Mouse (Mus musculus): ENCODE results near the gene Bag6.
A peak's percentile ranks its signal among the peaks of the same experiment; 100 is the strongest.

Gene Bag6

DNA sequence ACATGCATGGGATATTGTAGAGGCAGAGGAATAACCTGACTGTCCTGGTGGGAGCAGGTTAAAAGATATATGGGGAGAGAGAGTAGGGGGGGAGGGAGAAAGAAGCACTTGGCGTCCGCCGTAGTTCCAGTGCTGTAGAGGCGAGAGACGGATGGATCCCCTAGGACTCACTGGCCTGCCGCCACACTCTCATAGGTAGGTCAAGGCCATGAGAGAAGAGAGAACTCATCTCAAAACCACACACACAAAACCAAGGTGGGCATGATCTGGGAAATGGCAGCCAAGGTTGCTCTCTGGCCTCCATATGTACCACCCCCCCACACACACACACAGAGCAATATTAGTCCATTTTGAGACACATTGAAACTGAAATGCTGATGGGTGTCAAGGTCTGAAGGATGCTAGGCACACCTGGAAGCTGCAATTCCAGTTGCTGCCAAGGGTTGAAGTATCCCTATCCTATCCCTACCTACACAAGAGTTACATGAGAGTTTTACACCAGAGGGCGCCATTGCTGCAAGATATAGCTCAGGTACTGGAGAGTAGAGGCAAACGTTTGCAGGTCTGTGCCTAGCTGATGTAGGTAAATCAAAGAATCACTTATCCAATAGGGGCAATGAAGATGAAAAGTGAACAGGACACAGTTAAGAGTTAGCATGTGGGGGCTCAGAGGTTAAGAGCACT, 31.5 kb downstream of the Bag6 start:
- peak; percentile 52 for DNase-seq (ENCODE audit: low spot score)

DNA sequence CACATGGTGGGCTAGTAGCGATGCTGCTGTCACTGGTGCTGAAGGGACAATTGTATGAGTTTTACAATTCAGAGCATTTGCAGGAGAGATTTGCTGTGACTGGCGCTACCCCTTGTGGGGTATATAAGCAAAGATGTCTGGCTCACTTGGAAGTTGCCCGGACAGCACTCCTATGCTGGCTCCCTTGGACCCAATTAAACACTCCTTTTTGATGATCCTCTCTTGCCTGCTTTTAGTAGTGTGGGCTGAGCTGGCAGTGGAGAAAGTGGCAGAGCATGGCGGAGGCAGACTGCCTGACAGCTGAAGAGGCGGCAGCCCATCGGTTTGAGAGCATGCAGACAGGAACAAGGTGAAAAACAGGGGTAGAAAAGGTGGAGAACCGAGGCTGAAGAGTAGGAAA, 32.8 kb downstream of the Bag6 start:
- no peak for DNase-seq (ENCODE audit: low spot score)

DNA sequence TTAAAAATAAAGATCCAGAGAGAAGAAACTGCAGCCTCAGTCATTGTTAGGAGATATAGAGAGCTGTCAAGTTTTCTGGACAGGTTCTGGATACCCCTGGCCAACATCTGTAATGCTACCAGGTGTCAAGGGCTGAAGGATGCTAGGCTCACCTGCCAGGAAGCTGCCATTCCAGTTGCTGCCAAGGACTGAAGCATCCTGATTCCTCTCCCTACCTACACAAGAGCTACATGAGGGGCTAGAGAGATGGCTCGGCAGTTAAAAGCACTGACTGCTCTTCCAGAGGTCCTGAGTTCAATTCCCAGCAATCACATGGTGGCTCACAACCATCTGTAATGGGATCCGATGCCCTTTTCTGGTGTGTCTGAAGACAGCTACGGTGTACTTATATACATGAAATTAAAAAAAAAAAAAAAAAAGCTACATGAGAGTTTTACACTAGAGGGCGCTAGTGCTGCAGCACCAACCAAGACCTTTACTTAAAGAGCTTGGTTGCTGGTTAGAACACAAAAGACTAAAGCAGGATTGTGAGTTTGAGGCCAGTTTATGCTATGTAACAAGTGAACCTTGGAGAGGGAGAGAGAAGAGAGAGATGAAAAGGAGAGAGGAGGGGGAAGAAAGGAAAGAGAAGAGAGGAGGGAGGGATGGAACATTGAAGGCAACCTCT, 33.7 kb downstream of the Bag6 start:
- DNase-seq (ENCODE audit: low spot score) = no peak

DNA sequence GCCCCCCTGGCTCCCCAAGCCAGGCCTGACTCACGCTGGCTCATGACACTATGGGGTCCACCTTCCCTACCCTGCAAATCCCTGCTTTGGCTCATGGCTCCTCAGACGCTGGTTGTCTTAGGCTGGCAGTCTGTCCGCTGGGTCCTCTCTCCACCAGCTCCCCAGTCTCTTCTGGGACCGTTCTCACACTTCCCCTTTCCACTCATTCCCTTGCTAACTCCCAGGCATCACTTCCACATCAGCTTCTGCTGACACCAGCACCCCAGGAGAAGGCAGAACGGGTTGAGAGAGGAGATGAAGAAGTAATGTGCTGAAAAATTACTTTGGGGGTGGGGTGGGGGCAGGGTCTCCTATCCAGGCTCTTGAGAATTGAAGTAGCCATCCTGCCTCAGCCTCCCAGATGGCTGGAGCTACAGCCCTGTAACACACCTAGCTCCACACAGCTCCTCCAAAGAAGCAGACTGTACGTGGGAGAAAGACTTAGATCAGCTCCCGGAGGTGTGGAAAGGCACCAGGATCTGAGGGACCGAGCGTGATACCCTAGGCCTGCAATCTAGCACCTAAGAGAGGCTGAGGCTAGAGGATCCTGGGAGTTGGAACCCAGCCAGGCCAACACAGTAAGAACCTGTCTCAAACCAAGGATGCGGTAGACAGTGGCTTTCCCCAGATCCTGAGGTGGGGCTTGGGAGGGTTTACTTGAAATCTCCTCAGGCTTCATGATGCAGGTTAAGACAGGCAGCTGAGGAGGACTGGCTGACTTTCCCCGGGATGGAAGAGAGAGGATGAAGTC, 37.7 kb downstream of the Bag6 start:
- no peak for DNase-seq (ENCODE audit: low spot score)

DNA sequence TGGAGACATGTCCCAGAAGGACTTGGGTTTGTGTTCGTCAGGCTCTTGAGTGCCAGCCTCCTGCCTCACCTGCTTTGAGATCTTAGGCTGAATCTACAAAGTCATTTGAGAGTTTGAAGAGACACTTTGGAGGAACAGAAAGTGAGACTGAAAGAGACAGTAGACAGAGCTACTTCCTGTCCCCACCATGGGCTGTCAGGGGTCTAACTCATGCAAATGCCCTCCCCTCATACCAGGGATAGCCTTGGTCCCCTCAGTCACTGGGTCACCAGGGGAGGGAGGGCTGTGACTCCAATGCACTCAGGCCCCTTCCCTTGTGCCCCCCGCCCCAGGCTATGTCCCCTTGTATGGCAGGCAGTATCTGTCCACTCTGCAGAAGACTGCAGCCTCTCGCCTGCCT, 38.4 kb downstream of the Bag6 start:
- DNase-seq (ENCODE audit: low spot score) = no peak

DNA sequence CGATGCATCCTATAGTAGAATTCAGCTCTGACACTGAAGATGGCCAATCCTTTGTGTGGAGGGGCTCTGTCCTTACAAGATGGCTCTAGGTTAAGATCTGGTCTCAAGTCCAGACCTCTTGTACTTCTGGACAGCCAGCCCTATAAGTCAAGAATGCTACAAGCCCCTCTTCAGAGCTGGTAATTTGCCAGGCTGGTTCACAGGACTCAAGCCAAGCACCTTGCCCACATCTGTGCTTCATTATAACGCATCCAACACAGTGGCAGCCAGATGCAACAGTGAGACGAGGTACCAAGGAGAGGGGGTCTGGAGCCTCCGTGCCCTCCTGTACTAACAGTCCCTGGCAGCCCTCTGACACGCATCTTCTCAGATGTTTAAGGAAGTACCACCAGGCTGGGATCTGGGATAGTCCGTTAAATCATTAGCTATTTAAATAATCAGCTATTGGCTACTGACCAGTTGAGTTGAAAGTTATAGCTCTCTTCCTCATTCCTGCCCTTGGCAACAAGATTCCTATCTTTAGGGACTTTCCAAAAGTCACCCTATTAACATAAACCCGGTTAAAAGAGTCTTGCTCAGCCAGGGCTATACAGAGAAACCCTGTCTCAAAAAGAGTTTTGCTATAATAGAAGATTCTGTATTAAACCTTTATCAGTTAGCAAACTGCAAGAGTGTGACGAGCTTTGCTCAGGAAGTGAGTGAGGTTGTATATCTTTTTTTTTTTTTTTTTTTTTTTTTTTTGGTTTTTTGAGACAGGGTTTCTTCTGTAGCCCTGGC, 39.4 kb downstream of the Bag6 start:
- no peak for DNase-seq (ENCODE audit: low spot score)

DNA sequence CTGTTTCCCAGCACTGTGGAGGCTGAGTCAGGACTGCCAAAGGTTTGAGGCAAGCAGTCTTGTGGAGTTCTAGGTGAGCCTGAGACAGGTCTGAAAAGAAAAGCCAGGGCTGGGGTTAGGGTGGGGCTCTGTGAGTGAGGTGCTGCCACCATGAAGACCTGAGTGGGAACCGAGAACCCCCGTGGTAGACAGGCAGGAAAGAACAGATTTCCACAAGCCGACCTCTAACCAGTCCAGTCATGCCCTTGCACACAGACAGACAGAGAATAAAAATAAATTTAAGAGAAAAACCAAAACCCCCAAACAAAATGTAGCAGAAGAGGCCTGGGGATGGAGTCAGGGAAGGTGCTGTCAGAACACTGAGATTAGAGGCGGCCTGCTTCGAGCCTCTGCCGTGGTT, 40.4 kb downstream of the Bag6 start:
- no peak for DNase-seq (ENCODE audit: low spot score)

DNA sequence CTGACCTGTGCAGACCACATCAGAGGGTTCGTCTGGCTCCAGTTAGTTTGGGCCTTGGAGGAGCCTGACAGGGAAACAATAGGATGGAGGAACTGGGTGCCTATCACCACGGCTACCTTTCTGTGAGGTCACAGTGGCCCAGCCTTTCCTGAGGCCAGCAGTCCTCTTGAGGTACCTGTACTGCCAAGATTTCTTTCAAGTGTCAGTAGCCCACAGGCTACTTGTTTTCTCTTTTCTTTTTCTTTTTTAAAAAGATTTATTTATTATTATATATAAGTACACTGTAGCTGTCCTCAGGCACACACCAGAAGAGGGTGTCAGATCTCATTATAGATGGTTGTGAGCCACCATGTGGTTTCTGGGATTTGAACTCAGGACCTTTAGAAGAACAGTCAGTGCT, 41.0 kb downstream of the Bag6 start, which contains the start of gene Aif1:
Gene Aif1, minus strand, starts transcription at position 101 of the 400 bp plus-strand sequence.
- DNase-seq (ENCODE audit: low spot score) = no peak

DNA sequence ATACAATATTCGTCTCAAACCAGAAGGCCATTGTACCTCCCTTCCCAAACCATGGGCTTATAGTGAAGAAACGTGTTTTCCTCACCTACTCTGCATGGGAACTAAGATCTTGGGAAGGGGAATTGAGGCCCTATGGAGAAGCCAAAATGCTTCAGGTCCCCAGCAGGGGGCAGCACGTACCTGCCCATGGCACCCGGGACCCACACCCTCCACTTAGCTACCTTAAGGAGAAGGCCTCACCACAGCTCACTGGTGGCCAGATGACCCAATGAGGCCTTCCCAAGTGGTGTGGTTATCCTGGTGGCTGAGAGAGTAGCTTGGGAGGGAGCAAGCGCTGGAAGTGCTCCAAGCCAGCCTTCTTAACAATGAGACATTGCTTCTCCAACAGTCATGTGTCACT, 43.5 kb downstream of the Bag6 start:
- peak; percentile 62 for DNase-seq (ENCODE audit: low spot score)

DNA sequence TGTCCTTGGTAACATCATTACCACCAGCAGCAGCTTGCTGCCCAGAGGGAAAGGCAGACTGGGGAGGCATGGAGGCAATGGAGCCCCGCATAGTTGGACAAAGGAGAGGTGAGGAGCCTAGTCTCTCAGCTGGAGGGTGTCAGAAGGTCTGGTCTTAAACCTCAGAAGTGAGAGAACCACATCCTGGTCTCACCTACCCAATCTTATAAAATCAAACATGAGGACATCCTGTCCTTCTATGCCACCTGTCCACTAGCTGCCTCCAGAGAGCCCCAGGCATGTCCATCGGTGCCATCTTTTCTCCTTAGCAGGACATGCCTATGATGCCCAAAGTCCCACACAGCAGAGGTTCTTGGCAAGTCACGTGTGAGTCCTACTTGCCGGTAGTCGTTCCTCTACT, 45.1 kb downstream of the Bag6 start:
- DNase-seq (ENCODE audit: low spot score) = no peak

DNA sequence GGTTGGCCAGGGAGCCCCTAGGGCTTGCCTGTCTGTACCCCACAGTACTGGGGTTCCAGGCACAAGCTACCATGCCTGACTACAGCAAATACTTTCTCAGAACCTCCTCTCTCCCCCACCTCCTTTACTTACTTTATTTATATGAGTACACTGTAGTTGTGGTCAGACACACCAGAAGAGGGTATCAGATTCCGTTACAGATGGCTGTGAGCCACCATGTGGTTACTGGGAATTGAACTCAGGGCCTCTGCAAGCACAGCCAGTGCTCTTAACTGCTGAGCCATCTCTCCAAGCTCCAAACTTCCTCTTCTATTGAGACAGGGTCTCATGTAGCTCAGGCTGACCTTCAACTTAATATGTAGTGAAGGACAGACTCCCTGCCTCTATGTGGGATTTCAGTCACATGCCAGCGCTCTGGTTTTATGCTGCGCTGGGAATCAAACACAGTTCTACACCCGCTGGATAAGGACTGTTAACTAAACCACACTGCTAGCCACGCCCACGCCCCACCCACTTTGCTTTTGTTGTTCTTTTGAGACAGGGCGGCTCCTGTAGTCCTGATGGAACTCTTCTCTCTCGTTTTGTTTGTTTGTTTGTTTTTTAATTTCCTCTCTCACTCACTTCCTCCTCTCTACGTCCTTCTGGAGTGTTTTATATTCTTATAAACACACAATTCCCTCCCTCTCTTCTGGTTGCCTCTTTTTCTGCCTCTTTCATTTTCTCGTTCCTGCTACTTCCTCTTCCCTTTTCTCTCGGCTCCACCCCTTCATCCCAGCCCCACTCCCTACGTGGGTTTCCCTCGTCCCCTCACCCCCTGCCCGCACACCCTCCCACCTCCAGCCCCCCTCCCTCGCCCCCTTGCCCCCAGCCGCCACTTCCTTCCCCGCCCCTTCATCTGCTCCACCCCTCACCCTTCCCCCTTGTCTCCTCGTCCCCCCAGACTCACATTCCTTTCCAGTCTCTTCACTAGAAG, 50.9 kb downstream of the Bag6 start:
- peak; percentile 55 for DNase-seq (ENCODE audit: low spot score)

DNA sequence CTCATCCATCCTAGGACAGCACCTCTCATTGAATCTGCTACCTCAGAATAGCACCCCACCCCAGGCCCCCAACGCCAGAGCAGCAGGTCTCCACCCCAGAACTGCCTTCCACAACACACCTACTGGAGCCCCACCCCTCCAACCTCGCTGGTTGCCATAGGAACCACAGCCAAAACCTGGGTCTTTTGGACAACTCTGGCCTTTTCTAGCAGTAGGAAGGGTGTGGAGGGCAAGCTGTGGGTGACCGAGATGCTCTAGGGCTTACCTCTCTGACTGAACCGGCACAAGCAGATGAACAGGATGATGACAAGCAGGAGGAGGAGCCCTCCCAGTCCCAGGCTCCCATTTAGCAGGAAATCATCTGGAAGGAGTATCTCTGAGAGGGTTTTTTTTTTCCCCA, 51.7 kb downstream of the Bag6 start:
- no peak for DNase-seq (ENCODE audit: low spot score)

DNA sequence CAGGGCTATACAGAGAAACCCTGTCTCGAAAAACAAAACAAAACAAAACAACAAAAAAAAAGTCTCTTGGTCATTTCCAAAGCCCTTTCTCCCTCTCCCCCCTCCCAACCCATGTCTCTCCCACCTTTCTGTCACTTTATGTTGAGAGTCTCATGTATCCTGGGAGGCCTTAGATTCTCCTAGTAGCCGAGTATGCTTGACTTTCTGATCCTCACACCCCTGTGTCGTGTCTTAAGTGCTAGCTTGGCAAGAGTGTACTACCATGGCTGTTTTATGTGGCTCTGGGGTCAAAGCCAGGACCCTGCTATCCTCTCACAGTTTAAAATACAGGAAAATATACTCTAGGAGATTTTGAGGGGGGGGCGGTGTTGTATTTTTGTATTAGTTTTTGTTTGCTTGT, 52.4 kb downstream of the Bag6 start:
- DNase-seq (ENCODE audit: low spot score) = no peak

DNA sequence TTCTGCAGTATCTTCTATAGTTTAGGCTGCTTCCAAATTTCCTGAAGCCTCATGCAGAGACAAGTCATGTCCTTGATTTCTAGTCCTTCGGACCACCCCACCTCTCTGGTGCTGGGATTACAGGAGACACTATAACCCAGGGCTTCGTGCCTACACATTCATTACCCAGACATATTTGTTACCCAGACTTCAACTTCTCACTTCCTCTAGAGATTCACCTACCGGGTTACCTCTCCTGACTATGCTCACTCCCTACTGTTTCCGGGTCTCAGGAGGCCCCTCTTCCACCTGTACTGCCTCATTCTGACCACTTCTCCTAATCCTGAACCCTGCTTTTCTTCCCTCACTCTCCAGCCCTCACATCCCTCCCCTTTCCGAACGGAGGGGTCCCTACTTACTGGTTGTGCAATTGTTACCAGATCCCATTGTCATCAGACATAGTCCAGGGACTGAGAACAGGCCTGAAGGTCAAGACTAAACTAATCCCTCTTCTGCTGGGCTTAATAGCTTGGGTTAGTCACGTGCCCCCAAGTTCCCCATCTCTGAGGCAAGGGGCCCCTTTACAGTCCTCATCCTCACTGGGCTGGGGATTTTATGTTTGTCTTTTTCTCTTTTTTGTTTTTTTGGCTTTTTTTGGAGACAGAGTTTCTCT, 53.1 kb downstream of the Bag6 start, which contains the start of gene Lst1:
Gene Lst1, minus strand, starts transcription at position 481 of the 652 bp plus-strand sequence.
- no peak for DNase-seq (ENCODE audit: low spot score)

DNA sequence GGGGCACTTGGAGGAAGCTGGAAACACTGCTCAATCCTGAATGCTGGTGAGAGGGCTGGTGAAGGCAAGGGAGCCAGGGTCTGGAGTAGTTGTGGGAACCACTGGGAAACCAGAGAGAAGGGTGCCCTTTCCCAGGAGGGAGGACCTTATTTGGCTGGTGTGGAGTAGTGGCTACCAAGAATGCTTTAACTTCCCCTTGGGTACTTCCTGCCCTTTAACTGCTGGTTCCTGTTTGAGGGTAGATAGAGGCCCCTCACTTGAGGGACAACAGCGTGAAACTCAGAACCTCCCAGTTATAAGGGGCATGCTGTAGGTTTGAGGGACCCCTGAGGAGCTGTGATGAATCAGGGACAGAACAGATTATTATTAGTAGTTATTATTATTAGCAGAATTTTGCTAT, 54.2 kb downstream of the Bag6 start:
- no peak for DNase-seq (ENCODE audit: low spot score)

DNA sequence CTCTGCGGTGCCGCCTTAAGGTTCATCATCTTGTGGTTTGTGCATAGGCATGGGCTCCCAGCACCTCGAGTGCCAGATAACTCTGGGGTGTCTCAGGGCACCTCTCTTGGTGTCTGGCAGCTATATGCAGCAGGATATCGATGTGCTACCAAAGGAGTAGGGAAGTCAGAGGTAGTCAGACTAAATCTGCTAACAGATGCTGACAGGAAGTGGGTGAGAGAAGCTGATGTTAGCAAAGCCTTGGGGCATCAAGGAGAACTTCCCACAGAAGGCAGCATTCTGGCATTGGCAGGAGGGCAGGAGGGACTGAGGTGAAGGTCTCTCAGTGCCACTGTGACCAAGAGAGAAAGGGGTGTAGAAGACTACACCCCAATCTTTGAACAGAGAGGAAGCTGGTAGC, 55.1 kb downstream of the Bag6 start:
- no peak for DNase-seq (ENCODE audit: low spot score)

DNA sequence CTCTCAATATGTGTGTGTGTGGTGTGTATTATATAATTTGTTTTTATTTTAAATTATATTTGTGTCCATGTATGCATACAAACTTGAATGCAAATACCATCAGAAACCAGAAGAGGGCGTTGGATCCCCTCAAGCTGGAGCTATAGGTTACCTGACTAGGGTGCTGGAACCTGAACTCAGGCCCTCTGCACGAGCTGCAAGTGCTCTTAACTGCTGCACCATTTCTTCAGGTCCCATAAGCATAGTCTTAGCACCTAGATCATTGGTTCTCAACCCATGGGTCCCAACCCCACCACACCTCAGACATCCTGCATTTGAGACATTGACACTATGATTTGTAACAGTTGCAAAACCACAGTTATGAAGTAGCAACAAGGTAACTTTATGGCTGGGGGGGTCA, 56.7 kb downstream of the Bag6 start:
- DNase-seq (ENCODE audit: low spot score) = no peak

DNA sequence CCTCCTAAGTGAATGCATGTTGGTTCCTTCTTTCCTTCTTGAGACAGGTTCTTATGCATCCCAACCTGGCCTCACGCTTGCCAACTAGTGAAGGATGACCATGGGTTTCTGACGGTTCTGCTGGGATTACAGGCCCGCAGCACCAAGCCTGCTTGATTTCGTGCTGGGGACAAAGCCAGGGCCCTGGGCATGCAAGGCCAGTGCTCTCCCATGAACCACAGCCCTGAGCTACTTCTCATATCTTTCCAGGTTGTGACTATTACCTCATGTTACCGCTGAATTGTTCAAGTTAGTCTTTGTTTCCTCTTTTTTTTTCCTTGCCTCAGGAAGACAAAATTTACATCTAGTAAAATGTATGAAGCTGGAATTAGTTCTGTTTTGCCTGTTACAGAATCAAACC, 57.9 kb downstream of the Bag6 start:
- DNase-seq (ENCODE audit: low spot score) = no peak

DNA sequence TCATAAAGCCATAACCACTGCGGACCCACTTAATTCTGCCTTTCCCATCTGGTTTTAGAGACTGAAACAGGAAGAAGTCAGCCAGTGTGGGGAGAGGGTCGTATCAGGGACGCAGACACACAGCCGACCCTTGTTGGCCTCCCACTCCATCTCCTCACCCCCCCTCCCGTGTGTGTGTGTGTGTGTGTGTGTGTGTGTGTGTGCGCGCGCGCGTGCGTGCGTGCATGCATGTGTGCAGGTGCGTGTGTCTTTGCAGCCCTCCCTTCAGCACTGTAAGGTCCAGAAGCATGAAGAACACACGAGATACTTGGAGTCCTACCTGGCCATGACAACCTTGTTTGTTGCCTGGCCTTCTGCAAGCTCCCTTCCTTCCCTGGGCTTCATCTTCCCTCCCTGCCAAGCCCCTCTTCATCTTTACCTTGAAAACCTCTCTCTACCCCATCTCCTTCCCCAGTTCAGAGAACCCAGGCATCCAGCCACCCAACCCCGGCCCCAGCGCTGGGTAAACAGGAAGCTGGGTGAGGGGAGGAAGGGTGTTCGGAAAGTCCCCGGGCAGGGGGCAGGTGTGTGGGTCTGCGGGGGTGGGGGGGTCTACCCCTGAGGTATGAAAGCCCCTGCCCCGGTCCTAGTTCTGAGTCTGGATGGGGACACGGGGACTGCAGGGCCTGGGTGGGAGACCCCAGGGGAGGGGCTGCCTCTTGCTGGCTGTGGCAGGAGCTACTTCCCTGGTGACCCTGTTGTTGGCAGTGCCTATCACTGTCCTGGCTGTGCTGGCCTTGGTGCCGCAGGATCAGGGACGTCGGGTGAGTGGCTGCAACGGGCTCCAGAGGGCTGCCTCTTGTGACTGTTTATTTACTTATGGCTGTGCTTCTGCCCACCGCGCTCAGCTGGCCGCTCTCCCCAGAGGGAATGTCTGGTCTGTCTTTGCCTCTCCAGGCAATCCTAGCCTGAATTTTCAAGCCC, 59.2 kb downstream of the Bag6 start, which contains the start of gene Ltb:
Gene Ltb, plus strand, starts transcription at position 559 of the 963 bp plus-strand sequence.
- no peak for DNase-seq (ENCODE audit: low spot score)
